Mouse (Mus musculus) frontal cortex, postnatal 10 days (tissue): ENCODE data around the gene Olfr982.

Source experiments
- DNase-seq, 2 experiments: peaks; one replicate each; pipeline ENCODE4 v3.0.0; 2022; ENCODE audit warnings: low spot score in 2 of 2, mixed read lengths in 1 of 2

The Olfr982 gene

DNA sequence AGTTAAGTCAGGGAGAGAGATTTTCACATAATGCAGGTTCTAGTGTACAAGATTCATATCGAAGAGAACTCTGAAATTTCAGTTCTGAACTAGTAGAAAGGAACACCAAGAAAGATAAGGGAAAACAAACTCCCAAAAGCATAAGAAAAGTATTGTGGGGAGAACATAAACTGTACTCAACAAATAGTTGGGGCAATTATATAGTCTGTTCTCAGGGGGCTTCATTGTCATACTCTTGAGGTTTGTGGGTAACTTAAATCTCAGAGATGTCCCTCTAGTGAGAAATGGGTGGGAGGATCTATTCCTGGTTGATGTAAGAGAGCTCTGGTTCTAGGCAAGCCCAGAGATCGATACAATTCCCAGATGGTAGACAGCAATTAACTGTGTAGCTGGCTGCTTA, at the start of gene Olfr982:
Olfr982 (plus strand) TSS at position 301 of the 400 bp plus-strand sequence.
- no peak for DNase-seq

DNA sequence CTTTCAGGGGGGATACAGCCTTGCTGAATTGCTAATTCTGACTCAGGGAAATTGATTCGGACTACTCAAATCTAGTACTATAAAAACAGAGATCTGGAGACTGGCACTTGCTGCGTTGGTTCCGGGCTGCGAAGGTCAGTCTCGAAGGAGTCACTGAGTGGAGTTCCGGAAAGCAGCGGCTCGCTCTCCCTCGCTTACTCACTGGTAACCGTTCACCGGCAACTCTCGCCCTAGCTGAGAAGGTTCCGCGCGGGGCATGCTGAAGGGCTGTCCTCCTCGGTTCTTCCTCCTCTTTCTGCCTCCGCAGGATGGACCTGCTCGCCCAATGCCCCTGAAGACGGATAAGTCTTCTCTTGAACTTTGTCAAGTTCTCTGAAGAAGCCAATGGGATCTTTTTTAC, 23.5 kb upstream of the Olfr982 start:
- no peak for DNase-seq

DNA sequence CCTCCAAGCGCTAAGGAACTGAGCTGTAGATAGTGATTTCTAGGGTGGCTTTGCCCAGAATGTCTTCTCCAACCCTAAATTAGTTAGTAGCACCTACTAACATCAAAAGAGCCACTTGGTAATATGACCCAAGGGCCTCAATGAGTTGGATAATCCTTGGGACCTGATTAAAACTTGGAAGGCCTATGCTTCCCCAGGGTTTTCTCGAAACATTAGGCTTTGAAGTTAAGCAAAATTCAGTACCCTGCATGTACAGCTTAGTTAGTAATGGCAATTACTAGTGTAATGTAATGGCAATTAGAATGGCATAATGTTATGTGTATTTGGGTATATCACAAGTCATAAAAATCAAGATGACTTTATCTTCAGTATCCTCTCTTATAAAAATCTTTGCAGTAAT, 19.9 kb downstream of the Olfr982 start, which contains the start of gene Olfr983:
Olfr983 (minus strand) TSS at position 101 of the 400 bp plus-strand sequence.
- DNase-seq, result no peak

DNA sequence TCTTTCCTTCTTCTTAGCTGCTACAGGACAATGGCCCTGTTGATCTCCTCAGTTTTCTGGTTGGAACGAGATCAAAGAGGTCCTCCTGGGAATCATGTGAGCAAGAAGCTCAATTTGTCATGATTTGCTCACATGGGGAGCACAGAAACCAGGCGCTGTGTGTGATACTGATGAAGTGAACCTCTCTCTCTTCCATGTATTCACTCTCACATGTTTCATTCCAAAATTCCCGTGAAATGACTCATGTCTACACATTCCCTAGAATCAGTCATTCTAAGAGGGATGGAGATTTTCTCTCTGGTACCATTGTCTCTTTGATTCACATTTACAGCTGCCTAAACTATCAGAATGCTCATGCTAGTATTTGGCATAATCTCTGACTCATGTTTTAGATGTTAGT, 21.1 kb downstream of the Olfr982 start:
- no peak for DNase-seq

DNA sequence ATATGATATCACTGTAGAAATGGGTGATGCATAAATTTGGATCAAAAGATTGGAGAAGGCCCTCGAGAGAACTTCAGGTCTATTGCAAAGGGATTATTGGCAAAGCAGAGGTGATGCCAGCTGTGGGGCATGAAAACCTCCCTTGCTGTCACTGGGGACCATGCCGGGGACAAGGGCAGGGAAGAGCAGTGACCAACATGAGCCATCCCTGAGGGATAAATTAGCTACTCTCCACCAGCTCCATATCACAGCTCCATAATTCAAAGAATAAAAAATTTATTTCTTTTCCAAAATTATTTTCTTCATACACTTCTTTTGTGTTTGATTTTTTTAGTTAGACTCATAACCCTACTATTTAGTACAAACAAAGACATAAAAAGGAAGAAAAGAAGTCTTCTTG, 40.5 kb downstream of the Olfr982 start, which contains the start of gene Olfr984:
Olfr984 (minus strand) TSS at position 101 of the 400 bp plus-strand sequence.
- no peak for DNase-seq

DNA sequence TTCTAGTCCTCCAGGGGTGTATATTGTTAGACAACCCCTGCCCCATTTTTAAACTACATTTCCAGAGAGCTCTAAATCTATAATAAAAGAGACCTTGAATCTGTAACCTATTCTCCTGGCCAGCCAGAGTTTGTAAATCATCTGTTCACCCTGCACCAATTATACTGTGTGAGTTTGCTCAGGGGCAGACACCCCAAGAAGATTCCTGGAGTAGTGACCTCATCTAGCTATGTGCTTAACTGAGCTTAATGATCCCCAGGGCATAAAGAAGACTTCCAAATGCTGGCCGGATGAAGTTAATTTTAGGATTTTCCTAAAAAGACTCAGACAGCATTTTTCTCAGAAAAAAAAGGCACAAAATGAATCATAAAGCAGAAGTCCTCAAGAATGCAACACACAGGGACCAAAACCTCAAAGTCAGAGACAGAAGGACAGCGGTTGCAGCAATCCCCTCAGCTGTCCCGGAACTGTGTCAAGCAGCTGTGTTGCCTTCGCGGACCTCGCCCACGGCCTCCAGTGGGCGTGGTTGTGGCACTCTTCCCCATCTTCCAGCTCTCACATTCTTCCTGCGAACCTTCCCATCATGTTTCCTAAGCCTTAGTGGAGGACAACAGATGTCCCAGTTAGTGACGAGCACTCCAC, 43.1 kb downstream of the Olfr982 start:
- peak; percentile 11 to 16 for DNase-seq

DNA sequence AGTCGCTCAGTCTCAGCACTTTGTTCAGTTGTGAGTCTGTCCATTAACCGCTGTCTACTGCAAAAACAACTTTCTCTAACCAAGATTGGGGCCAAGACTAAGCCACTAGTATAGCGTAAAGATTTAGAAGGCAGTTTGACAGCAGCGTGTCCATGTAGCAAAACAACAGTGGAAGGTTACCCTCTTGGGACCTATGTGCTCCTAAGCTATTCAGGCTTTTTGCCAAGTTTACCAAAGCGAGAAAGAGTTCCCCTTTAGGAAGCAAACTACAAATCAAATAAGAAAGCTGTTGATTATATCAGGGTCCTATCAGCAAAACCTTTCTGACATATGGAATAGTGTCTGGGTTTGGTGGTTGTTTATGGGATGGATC, 43.6 kb downstream of the Olfr982 start:
- DNase-seq, result no peak
